Mouse (Mus musculus) kidney, postnatal 0 days (tissue): ENCODE measurements around the gene Trmu. TPM values are rescaled to one million over a fixed set of nuclear protein-coding genes. Genes with fewer than 3 reads are reported as not detected.

Experiments used
- ATAC-seq: fragments of 200-750 bp; cut with Nextera tagmentation; replicated peaks from 2 replicates; pipeline ENCODE4 v1.8.0; 2017; ENCODE audit warnings: low read depth, moderate number of reproducible peaks, moderate TSS enrichment, moderate library complexity; ENCODE audit not compliant: low FRiP score
- DNase-seq: peaks from one replicate; pipeline ENCODE4 v3.0.0-alpha.2; 2016; ENCODE audit warnings: low spot score
- H3K27ac ChIP-seq: fragments of 300-500 bp; sonication (generic); 2 replicates; pipeline ENCODE4 v1.5.1; 2014; ENCODE audit warnings: mild to moderate bottlenecking
- H3K27me3 ChIP-seq: fragments of 300-500 bp; sonication (generic); 2 replicates; pipeline ENCODE4 v1.6.1; 2014; ENCODE audit warnings: low read length, mixed read lengths; ENCODE audit not compliant: insufficient read depth
- H3K36me3 ChIP-seq: fragments of 300-500 bp; sonication (generic); 2 replicates; pipeline ENCODE4 v1.6.1; 2014; ENCODE audit warnings: low read length, mixed read lengths; ENCODE audit not compliant: insufficient read depth
- H3K4me1 ChIP-seq: fragments of 300-500 bp; sonication (generic); replicated peaks from 2 replicates; pipeline ENCODE4 v1.6.1; 2014; ENCODE audit warnings: antibody characterized with exemption, low read length, mixed read lengths; ENCODE audit not compliant: insufficient read depth
- H3K4me2 ChIP-seq: fragments of 300-500 bp; sonication (generic); 2 replicates; pipeline ENCODE4 v1.6.1; 2014; ENCODE audit warnings: mild to moderate bottlenecking, low read length, moderate library complexity, mixed read lengths
- H3K4me3 ChIP-seq: fragments of 300-500 bp; sonication (generic); replicated peaks from 2 replicates; pipeline ENCODE4 v1.5.1; 2014; ENCODE audit warnings: low read depth, low read length
- H3K9ac ChIP-seq: fragments of 300-500 bp; sonication (generic); 2 replicates; pipeline ENCODE4 v1.6.1; 2014; ENCODE audit warnings: low read depth, low read length
- H3K9me3 ChIP-seq: fragments of 300-500 bp; sonication (generic); replicated peaks from 2 replicates; pipeline ENCODE4 v1.6.1; 2016; ENCODE audit warnings: low read length, inconsistent platforms, mixed read lengths
- CTCF ChIP-seq: IDR thresholded peaks from 2 replicates; pipeline ENCODE4 v1.5.1; 2016; ENCODE audit warnings: antibody characterized with exemption, low read depth, mild to moderate bottlenecking, moderate library complexity
- WGBS: fragments of 180-500 bp; shearing (Covaris S2); extraction: QIAGEN DNeasy Blood & Tissue Kit; methylation state at CpG from one replicate; pipeline ENCODE4 v1.1.7; 2014; 5-methylcytosine and 5-hydroxymethylcytosine counted together
- polyA plus RNA-seq: library from polyadenylated mRNA; unstranded; fragments of >200 nt; fragmentation: Nextera tagmentation; extraction: Ambion mirVana; gene quantifications from 2 replicates; pipeline ENCODE4 v1.2.1, GENCODE M21; 2015

Trmu gene
- 37.1 and 40.9 TPM in 2 replicates for polyA plus RNA-seq

- peak within 1 kb of the TSS; percentile 91 for H3K9ac ChIP-seq
- no peaks in the 10 kb centered on the region for H3K9me3 ChIP-seq
- TF ChIP-seq CTCF: peak; percentile 73
- 1% methylated on average over 48 of the region's 50 CpGs for WGBS
- peak within 1 kb of the TSS; percentile 85 for H3K27ac ChIP-seq
- peak; percentile 91 for ATAC-seq
- peak within 1 kb of the TSS; percentile 78 for H3K4me3 ChIP-seq
- H3K36me3 ChIP-seq: peaks cover 30% of the 10 kb centered on the region
- DNase-seq: peak; percentile 97
- no peaks in the 10 kb centered on the region for H3K4me1 ChIP-seq
- H3K27me3 ChIP-seq: no peaks in the 10 kb centered on the region
- H3K4me2 ChIP-seq: peak within 1 kb of the TSS; percentile 97
These were observed at the start of gene Trmu for GRCm38 (mm10) chr15:85878848-85879497. TSS of gene Trmu (plus strand) at chr15:85879312.

- H3K27me3 ChIP-seq: no peaks in the 10 kb centered on the region
- DNase-seq: no peak
- 0 out of 2 replicates have a peak, but pooled peaks cover 3% of the 10 kb centered on the region for H3K4me1 ChIP-seq
- TF ChIP-seq CTCF: no peak
- H3K9me3 ChIP-seq: no peaks in the 10 kb centered on the region
- no peak overlapping the region for H3K4me3 ChIP-seq
- no peak overlapping the region for H3K9ac ChIP-seq
- no peak overlapping the region for H3K27ac ChIP-seq
- no peak overlapping the region for H3K4me2 ChIP-seq
- H3K36me3 ChIP-seq: no peaks in the 10 kb centered on the region
- no peak for ATAC-seq
- WGBS: 75% methylated on average over 5 of the region's 5 CpGs
These were observed 49.6 kb upstream of the Trmu start for GRCm38 (mm10) chr15:85829470-85829869.

GRCm38 (mm10) chr15:85831954-85832590 lies 47.0 kb upstream of the Trmu start, which contains the start of gene Ttc38:
TSS of gene Ttc38 (plus strand) at chr15:85832306.
- WGBS: 3% methylated on average over 27 of the region's 27 CpGs
- Histone ChIP-seq H3K4me3 (peak within 1 kb of the TSS; percentile 50), H3K9ac (peak within 1 kb of the TSS; percentile 59), H3K27ac (peak within 1 kb of the TSS; percentile 63; the same call in 1 of the 2 replicates), H3K36me3 (no peaks in the 10 kb centered on the region), H3K9me3 (no peaks in the 10 kb centered on the region), H3K4me1 (0 out of 2 replicates have a peak, but pooled peaks cover 3% of the 10 kb centered on the region), H3K4me2 (peak within 1 kb of the TSS; percentile 72), H3K27me3 (no peaks in the 10 kb centered on the region)
- DNase-seq (peak; percentile 81), ATAC-seq (peak; percentile 86)
- no peak for TF ChIP-seq CTCF

DNA sequence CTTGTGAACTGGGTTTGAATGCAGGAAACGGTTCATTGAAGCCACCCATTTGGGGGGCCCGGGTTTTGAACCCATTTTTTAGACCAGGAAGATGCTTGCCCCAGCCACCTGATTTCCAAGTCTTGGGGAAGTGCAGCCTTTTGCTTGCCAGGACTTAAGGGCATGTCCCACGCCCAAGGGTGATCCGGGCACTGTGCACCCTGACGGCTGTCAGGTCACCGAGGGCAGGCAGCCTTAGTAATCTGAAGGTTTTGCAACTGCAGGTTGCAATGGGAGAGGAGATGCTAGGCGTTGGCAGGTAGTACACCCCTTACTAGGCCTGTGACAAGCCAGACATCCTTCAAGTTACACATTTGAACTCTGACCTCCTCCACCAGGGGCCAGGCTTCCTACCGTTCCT lies 46.5 kb upstream of the Trmu start:
- TF ChIP-seq CTCF: no peak
- Histone ChIP-seq H3K27ac (no peak overlapping the region), H3K4me2 (peak overlapping the region; percentile 72), H3K9ac (peak overlapping the region; percentile 59), H3K36me3 (no peaks in the 10 kb centered on the region), H3K9me3 (no peaks in the 10 kb centered on the region), H3K27me3 (no peaks in the 10 kb centered on the region), H3K4me3 (peak overlapping the region; percentile 50), H3K4me1 (0 out of 2 replicates have a peak, but pooled peaks cover 3% of the 10 kb centered on the region)
- ATAC-seq (no peak), DNase-seq (no peak)
- 47% methylated on average over 8 of the region's 8 CpGs for WGBS

DNA sequence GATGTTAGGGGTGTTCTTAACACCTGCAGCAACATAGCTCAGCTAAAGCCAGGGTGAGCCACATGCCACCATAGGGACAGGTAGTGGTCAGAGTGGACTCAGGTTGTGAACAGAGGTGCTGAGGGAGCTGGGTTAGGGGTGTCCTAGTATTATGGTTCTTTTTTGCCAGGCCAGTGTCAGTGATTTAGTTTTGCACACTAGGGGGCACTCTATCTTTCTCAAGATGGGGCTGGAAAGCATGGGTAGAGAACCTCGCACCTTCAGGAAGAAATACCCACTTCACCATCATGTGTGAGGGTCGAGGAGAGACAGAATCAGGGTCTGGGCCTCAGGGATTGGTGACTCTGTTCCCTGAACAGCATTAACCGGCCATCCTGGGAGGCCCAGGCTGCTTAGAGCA lies 43.8 kb upstream of the Trmu start:
- Histone ChIP-seq H3K9ac (no peak overlapping the region), H3K4me2 (no peak overlapping the region), H3K4me1 (0 out of 2 replicates have a peak, but pooled peaks cover 3% of the 10 kb centered on the region), H3K4me3 (no peak overlapping the region), H3K9me3 (no peaks in the 10 kb centered on the region), H3K27ac (no peak overlapping the region), H3K36me3 (no peaks in the 10 kb centered on the region), H3K27me3 (no peaks in the 10 kb centered on the region)
- TF ChIP-seq CTCF: peak; percentile 38; the same call in 1 of the 2 replicates
- WGBS: 58% methylated on average over 3 of the region's 3 CpGs
- DNase-seq (no peak), ATAC-seq (no peak)

GRCm38 (mm10) chr15:85836887-85837286 lies 42.2 kb upstream of the Trmu start:
- Histone ChIP-seq H3K27ac (no peak overlapping the region), H3K4me3 (no peak overlapping the region), H3K36me3 (no peaks in the 10 kb centered on the region), H3K4me1 (0 out of 2 replicates have a peak, but pooled peaks cover 1% of the 10 kb centered on the region), H3K4me2 (no peak overlapping the region), H3K27me3 (no peaks in the 10 kb centered on the region), H3K9ac (no peak overlapping the region), H3K9me3 (no peaks in the 10 kb centered on the region)
- ATAC-seq (no peak), DNase-seq (no peak)
- TF ChIP-seq CTCF: no peak
- 99% methylated on average over 5 of the region's 5 CpGs for whole genome bisulfite sequencing
